Comparison of ENCODE assay signal across 15 mouse cellular contexts in the genomic region with DNA sequence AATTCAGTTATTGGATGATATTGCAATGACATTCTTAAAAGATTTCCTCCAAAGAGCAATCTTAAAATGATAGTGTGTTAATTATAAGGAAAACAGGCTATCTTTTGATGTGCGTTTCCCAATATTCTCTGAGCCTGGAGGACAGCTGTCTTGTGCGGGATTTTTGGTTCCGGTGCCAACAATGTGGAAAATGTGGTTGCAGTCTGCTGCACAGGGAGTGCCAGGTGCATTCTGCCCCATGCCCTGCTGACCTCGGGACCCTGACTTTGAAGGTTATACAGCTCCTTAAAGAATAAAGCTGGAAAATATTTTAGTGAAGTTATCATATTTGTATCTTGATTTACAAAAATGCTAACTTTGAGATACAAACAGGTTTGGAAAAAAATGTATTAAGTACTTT.
"Had no signal": no experiment of that assay in that cellular context is flagged by ENCODE, and none has a peak within 500 bp of the region (broad histone marks: within the 10 kb centered on the region; RNA-seq: fewer than 3 reads in every experiment).

No protein-coding gene starts in this region.

- H3K4me2 ChIP-seq: lung, embryonic 15.5 days; midbrain, embryonic 12.5 days; neural tube, embryonic 12.5 days; stomach, embryonic 15.5 days had no signal

- H3K4me1 ChIP-seq: lung, embryonic 15.5 days; midbrain, embryonic 10.5 days; stomach, embryonic 15.5 days had no signal

- H3K27ac ChIP-seq: lung, embryonic 15.5 days; midbrain, embryonic 10.5 days; neural tube, embryonic 12.5 days; stomach, embryonic 15.5 days; stomach, postnatal 0 days had no signal

- H3K9ac ChIP-seq: lung, embryonic 15.5 days; midbrain, embryonic 12.5 days; neural tube, embryonic 12.5 days; stomach, embryonic 15.5 days had no signal

- H3K27me3 ChIP-seq: lung, embryonic 15.5 days; midbrain, embryonic 12.5 days; neural tube, embryonic 12.5 days; stomach, embryonic 15.5 days had no signal

- H3K9me3 ChIP-seq: lung, embryonic 15.5 days; midbrain, embryonic 10.5 days; midbrain, embryonic 12.5 days; neural tube, embryonic 12.5 days; stomach, embryonic 15.5 days had no signal

- H3K4me3 ChIP-seq: lung, embryonic 15.5 days; midbrain, embryonic 10.5 days; midbrain, embryonic 12.5 days; neural tube, embryonic 12.5 days; stomach, embryonic 15.5 days had no signal

- DNase-seq: lung, adult 2 months; lung, postnatal 10 days; lung, postnatal 4 days; midbrain, embryonic 14.5 days; right cerebral cortex, postnatal 14 days; thymus, adult 2 months; thymus, postnatal 25 days; thymus, postnatal 4 days had no signal

- ATAC-seq: midbrain, embryonic 16.5 days had no signal
